Comparison of ENCODE assay signal across 20 mouse cellular contexts in the genomic region with DNA sequence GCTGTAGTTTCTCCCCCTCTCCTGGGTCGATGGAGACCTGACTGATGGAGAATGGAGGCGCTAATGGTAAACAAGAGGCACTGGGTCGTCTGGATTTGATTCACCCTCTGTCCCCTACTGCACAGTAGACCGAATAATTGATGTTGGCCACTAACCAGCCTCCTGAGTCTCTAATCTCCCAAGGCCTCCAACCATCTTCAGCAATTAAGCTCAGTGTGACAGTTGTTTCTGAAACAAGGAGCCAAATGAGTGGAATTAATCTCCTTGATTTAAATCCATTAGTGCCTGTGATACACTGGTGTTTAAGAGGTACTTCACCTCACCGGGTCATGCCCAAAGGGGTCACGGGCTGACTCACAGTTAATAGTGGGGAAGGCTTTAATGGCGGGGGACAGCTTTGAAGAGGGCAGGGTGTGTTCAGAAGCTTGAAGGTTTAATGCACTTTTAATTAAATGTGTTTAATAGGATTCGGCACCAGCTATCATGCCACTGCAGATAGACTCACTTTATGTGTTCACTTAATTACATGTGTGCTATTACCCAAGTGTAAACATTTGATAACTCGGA.
DNase-seq lines count a peak whose midpoint lies in the region; ATAC-seq and TF ChIP-seq lines count a peak whose summit lies in the region.
"Had no signal": no experiment of that assay in that cellular context is flagged by ENCODE, and none has a peak within 500 bp of the region (broad histone marks: within the 10 kb centered on the region; RNA-seq: fewer than 3 reads in every experiment).

No protein-coding gene starts in this region.

- no peak overlapping the region for H3K4me3 ChIP-seq in forebrain, embryonic 12.5 days (replicated peaks)
- H3K4me3 ChIP-seq in forebrain, embryonic 10.5 days, result no peak overlapping the region
- no peak overlapping the region for H3K4me3 ChIP-seq in hindbrain, embryonic 15.5 days
- no peak overlapping the region for H3K4me3 ChIP-seq in midbrain, postnatal 0 days (ENCODE audit: low read depth, low read length)
- H3K4me3 ChIP-seq: embryonic facial prominence, embryonic 13.5 days; heart, embryonic 13.5 days; limb, embryonic 13.5 days had no signal

- H3K4me1 ChIP-seq in forebrain, embryonic 12.5 days, result 0 out of 2 replicates have a peak, but pooled peaks cover 5% of the 10 kb centered on the region
- peaks cover 14% of the 10 kb centered on the region; the same call in 1 of the 2 replicates for H3K4me1 ChIP-seq in forebrain, embryonic 10.5 days
- H3K4me1 ChIP-seq in hindbrain, embryonic 15.5 days (replicated peaks), result 0 out of 2 replicates have a peak, but pooled peaks cover 2% of the 10 kb centered on the region
- H3K4me1 ChIP-seq in midbrain, postnatal 0 days (ENCODE audit: insufficient read depth, low read length), result 0 out of 2 replicates have a peak, but pooled peaks cover 2% of the 10 kb centered on the region
- H3K4me1 ChIP-seq: embryonic facial prominence, embryonic 13.5 days; heart, embryonic 13.5 days; limb, embryonic 13.5 days had no signal

- no peak for TF ChIP-seq POLR2A in brain, embryonic 14.5 days (IDR thresholded peaks at IDR 0.05; ENCODE audit: borderline replicate concordance, extremely low read depth, insufficient read depth, insufficient read length, poor library complexity, severe bottlenecking)

- H3K4me2 ChIP-seq in forebrain, embryonic 12.5 days, result no peak overlapping the region
- no peak overlapping the region for H3K4me2 ChIP-seq in hindbrain, embryonic 15.5 days
- no peak overlapping the region for H3K4me2 ChIP-seq in midbrain, postnatal 0 days (ENCODE audit: low read depth, low read length, poor library complexity, severe bottlenecking)
- H3K4me2 ChIP-seq: embryonic facial prominence, embryonic 13.5 days; heart, embryonic 13.5 days; limb, embryonic 13.5 days had no signal

- H3K27ac ChIP-seq in forebrain, embryonic 12.5 days, result no peak overlapping the region
- no peak overlapping the region for H3K27ac ChIP-seq in forebrain, embryonic 10.5 days
- H3K27ac ChIP-seq in hindbrain, embryonic 15.5 days (replicated peaks), result no peak overlapping the region
- H3K27ac ChIP-seq in midbrain, postnatal 0 days (ENCODE audit: low read depth, low read length), result no peak overlapping the region
- H3K27ac ChIP-seq: embryonic facial prominence, embryonic 13.5 days; heart, embryonic 13.5 days; limb, embryonic 13.5 days; macrophage; stomach, postnatal 0 days had no signal

- no peak overlapping the region for H3K9ac ChIP-seq in forebrain, embryonic 12.5 days
- H3K9ac ChIP-seq in hindbrain, embryonic 15.5 days, result no peak overlapping the region
- no peak overlapping the region for H3K9ac ChIP-seq in midbrain, postnatal 0 days (replicated peaks; ENCODE audit: low read length, poor library complexity, severe bottlenecking)
- H3K9ac ChIP-seq: embryonic facial prominence, embryonic 13.5 days; heart, embryonic 13.5 days; limb, embryonic 13.5 days had no signal

- WGBS in forebrain, embryonic 12.5 days, result 32% methylated on average over 9 of the region's 9 CpGs
- WGBS in forebrain, embryonic 10.5 days, result 46% methylated on average over 9 of the region's 9 CpGs
- 47% methylated on average over 9 of the region's 9 CpGs for WGBS in hindbrain, embryonic 15.5 days
- WGBS in midbrain, postnatal 0 days, result 49% methylated on average over 9 of the region's 9 CpGs

- intact Hi-C loops in heart, postnatal 10 days (cut with DNase I), result no loop called here

- peaks cover 43% of the 10 kb centered on the region; the same call in 1 of the 2 replicates for H3K27me3 ChIP-seq in forebrain, embryonic 12.5 days
- peaks cover 34% of the 10 kb centered on the region for H3K27me3 ChIP-seq in forebrain, embryonic 10.5 days (ENCODE audit: poor library complexity, severe bottlenecking)
- peaks cover 3% of the 10 kb centered on the region; the same call in 1 of the 2 replicates for H3K27me3 ChIP-seq in hindbrain, embryonic 15.5 days
- no peaks in the 10 kb centered on the region for H3K27me3 ChIP-seq in midbrain, postnatal 0 days (ENCODE audit: insufficient read depth, low read length)
- H3K27me3 ChIP-seq: embryonic facial prominence, embryonic 13.5 days; heart, embryonic 13.5 days had no signal

- H3K9me3 ChIP-seq in forebrain, embryonic 12.5 days, result no peaks in the 10 kb centered on the region
- no peaks in the 10 kb centered on the region for H3K9me3 ChIP-seq in forebrain, embryonic 10.5 days
- H3K9me3 ChIP-seq in hindbrain, embryonic 15.5 days, result no peaks in the 10 kb centered on the region
- H3K9me3 ChIP-seq in midbrain, postnatal 0 days (ENCODE audit: low read length), result no peaks in the 10 kb centered on the region
- H3K9me3 ChIP-seq: embryonic facial prominence, embryonic 13.5 days; heart, embryonic 13.5 days; limb, embryonic 13.5 days had no signal

- ATAC-seq in forebrain, embryonic 12.5 days (ENCODE audit: low FRiP score), result peak; percentile 39; the same call in 1 of the 2 replicates
- ATAC-seq in hindbrain, embryonic 15.5 days (ENCODE audit: low FRiP score, low read depth), result peak; percentile 71
- ATAC-seq in midbrain, postnatal 0 days (ENCODE audit: low FRiP score), result no peak
- no peak for ATAC-seq in megakaryocyte, adult 5-6 weeks (ENCODE audit: poor library complexity, severe bottlenecking)

- H3K36me3 ChIP-seq in forebrain, embryonic 12.5 days (replicated peaks), result no peaks in the 10 kb centered on the region
- no peaks in the 10 kb centered on the region for H3K36me3 ChIP-seq in forebrain, embryonic 10.5 days (replicated peaks)
- no peaks in the 10 kb centered on the region for H3K36me3 ChIP-seq in hindbrain, embryonic 15.5 days
- no peaks in the 10 kb centered on the region for H3K36me3 ChIP-seq in midbrain, postnatal 0 days (ENCODE audit: insufficient read depth, low read length)
- H3K36me3 ChIP-seq: embryonic facial prominence, embryonic 13.5 days; heart, embryonic 13.5 days; limb, embryonic 13.5 days had no signal

- DNase-seq in forebrain, embryonic 10.5 days (ENCODE audit: extremely low spot score, low spot score), result no peak
- DNase-seq in brain, embryonic 14.5 days (ENCODE audit: low read depth), result peak; percentile 94
- DNase-seq in midbrain, postnatal 0 days (ENCODE audit: low spot score), result peak; percentile 72
- DNase-seq in cerebellum, adult 18-20 months, result no peak
- DNase-seq in heart, postnatal 10 days, result no peak
- DNase-seq: adrenal gland, adult 2 months; B cell, adult 2 months; cerebellum, adult 9-11 months; gastrocnemius, postnatal 36 days; kidney, postnatal 36 days; lung, adult 18-20 months; spleen, adult 18-20 months had no signal

- no peak for TF ChIP-seq CTCF in brain, embryonic 14.5 days (IDR thresholded peaks at IDR 0.05; ENCODE audit: borderline replicate concordance, extremely low read depth, insufficient read depth, insufficient read length)
- TF ChIP-seq CTCF in midbrain, postnatal 0 days (IDR thresholded peaks at IDR 0.05), result no peak

Comparison
In these comparisons a context has a peak if more than half of its experiments do, and no peak if none do; other contexts are left out.
1. ATAC-seq: peak in forebrain, embryonic 12.5 days (single experiment) and hindbrain, embryonic 15.5 days (single experiment); none in midbrain, postnatal 0 days (single experiment) and megakaryocyte, adult 5-6 weeks (single experiment).
2. DNase-seq: peak in brain, embryonic 14.5 days (single experiment) and midbrain, postnatal 0 days (single experiment); none in forebrain, embryonic 10.5 days (single experiment), cerebellum, adult 18-20 months (0 of 2) and heart, postnatal 10 days (0 of 2).